Mouse (Mus musculus) Patski (cell line): Measurements from ENCODE around the gene Cldn10. TPM values are rescaled to one million over a fixed set of nuclear protein-coding genes. Genes with fewer than 3 reads are reported as not detected.

Experiments
- ATAC-seq: fragments of 100-300 bp; one replicate; pipeline ENCODE4 v1.8.0; 2021
- CTCF ChIA-PET: fragments of 350-600 bp; sonication (Branson Sonifier 250); formaldehyde crosslinking; loops from one replicate; lab custom pipeline; 2022; ENCODE audit warnings: inconsistent platforms; lab: Charles Lee
- POLR2A ChIA-PET: fragments of 350-600 bp; sonication (Branson Sonifier 250); formaldehyde crosslinking; loops from one replicate; lab custom pipeline; 2022; ENCODE audit warnings: antibody characterized with exemption, inconsistent platforms; lab: Charles Lee
- DNase-seq: peaks from one replicate; pipeline ENCODE4 v3.0.0-alpha.2; 2011; ENCODE audit warnings: low read depth, low spot score
- H3K27me3 ChIP-seq: fragments of 371-371 bp; one replicate; pipeline ENCODE4 v1.5.1; 2021
- CTCF ChIP-seq: fragments of 100-300 bp; IDR thresholded peaks from one replicate; pipeline ENCODE4 v1.5.1; 2021
- in situ Hi-C: fragments of 300-500 bp; cut with MboI; formaldehyde crosslinking; loops from 3 replicates; pipeline ENCODE4 v1.11.1; 2018; ENCODE audit warnings: low pct_unique_long_range_greater_than_20kb, mixed read lengths
- polyA plus RNA-seq: library from polyadenylated mRNA; unstranded; gene quantifications from one replicate; pipeline ENCODE4 v1.2.3, GENCODE M21; 2021

The Cldn10 gene
- polyA plus RNA-seq, 1 experiment from 2014 or later, result not detected

- in situ Hi-C loops, result no loop called here
- ChIA-PET CTCF (no interaction called here), POLR2A (no interaction called here)
- TF ChIP-seq CTCF, result no peak
- DNase-seq (no peak), ATAC-seq (no peak)
- H3K27me3 ChIP-seq, result no peaks in the 10 kb centered on the region
These were observed 49.0 kb downstream of the Cldn10 start for GRCm38 (mm10) chr14:118836754-118837153.

GRCm38 (mm10) chr14:118838556-118839120 is 50.9 kb downstream of the Cldn10 start:
- in situ Hi-C loops, result no loop called here
- POLR2A ChIA-PET, result no interaction called here
- no peaks in the 10 kb centered on the region for H3K27me3 ChIP-seq
- no peak for DNase-seq
- ATAC-seq, result no peak
- no peak for TF ChIP-seq CTCF
- CTCF ChIA-PET, result no interaction called here

GRCm38 (mm10) chr14:118839416-118839815 is 51.7 kb downstream of the Cldn10 start:
- DNase-seq (no peak), ATAC-seq (no peak)
- in situ Hi-C loops, result no loop called here
- ChIA-PET POLR2A (no interaction called here), CTCF (no interaction called here)
- no peaks in the 10 kb centered on the region for H3K27me3 ChIP-seq
- TF ChIP-seq CTCF, result no peak

- ATAC-seq, result no peak
- in situ Hi-C loops, result no loop called here
- POLR2A ChIA-PET, result no interaction called here
- no peak for DNase-seq
- CTCF ChIA-PET, result no interaction called here
- no peak for TF ChIP-seq CTCF
- no peaks in the 10 kb centered on the region for H3K27me3 ChIP-seq
These were observed 52.3 kb downstream of the Cldn10 start for GRCm38 (mm10) chr14:118840027-118840426.

GRCm38 (mm10) chr14:118842353-118842752 is 54.6 kb downstream of the Cldn10 start:
- ChIA-PET POLR2A (no interaction called here), CTCF (no interaction called here)
- DNase-seq (no peak), ATAC-seq (no peak)
- no peaks in the 10 kb centered on the region for H3K27me3 ChIP-seq
- in situ Hi-C loops, result no loop called here
- no peak for TF ChIP-seq CTCF

- DNase-seq (no peak), ATAC-seq (no peak)
- TF ChIP-seq CTCF, result no peak
- in situ Hi-C loops, result no loop called here
- H3K27me3 ChIP-seq, result no peaks in the 10 kb centered on the region
- CTCF ChIA-PET, result no interaction called here
- POLR2A ChIA-PET, result no interaction called here
These were observed 59.1 kb downstream of the Cldn10 start for GRCm38 (mm10) chr14:118846834-118847233.

GRCm38 (mm10) chr14:118848171-118848570 is 60.5 kb downstream of the Cldn10 start:
- no peaks in the 10 kb centered on the region for H3K27me3 ChIP-seq
- ATAC-seq, result no peak
- DNase-seq, result no peak
- in situ Hi-C loops, result no loop called here
- ChIA-PET POLR2A (no interaction called here), CTCF (no interaction called here)
- TF ChIP-seq CTCF, result no peak

GRCm38 (mm10) chr14:118850011-118850695 is 62.4 kb downstream of the Cldn10 start:
- ATAC-seq (no peak), DNase-seq (no peak)
- ChIA-PET POLR2A (no interaction called here), CTCF (interaction anchor here (1.0 to 1.7 kb wide), 3 partner anchors 10 to 34 kb away, joined by 3 to 4 read pairs (median 4); no protein-coding TSS in a partner anchor)
- no peak for TF ChIP-seq CTCF
- H3K27me3 ChIP-seq, result no peaks in the 10 kb centered on the region
- in situ Hi-C loops, result no loop called here

- ChIA-PET CTCF (interaction anchor here (1.0 to 2.1 kb wide), 4 partner anchors 10 to 33 kb away, joined by 3 to 5 read pairs (median 4); no protein-coding TSS in a partner anchor), POLR2A (interaction anchor here (0.6 kb wide), 1 partner anchor 14 kb away, joined by 3 read pairs; no protein-coding TSS in a partner anchor)
- no peaks in the 10 kb centered on the region for H3K27me3 ChIP-seq
- no peak for ATAC-seq
- no peak for DNase-seq
- in situ Hi-C loops, result no loop called here
- no peak for TF ChIP-seq CTCF
These were observed 63.0 kb downstream of the Cldn10 start for GRCm38 (mm10) chr14:118850696-118851035.

- CTCF ChIA-PET, result interaction anchor here (1.0 to 2.1 kb wide), 5 partner anchors 10 to 236 kb away, joined by 4 to 5 read pairs (median 4); partner anchors contain the start of gene Dzip1
- POLR2A ChIA-PET, result interaction anchor here (0.6 kb wide), 1 partner anchor 13 kb away, joined by 3 read pairs; no protein-coding TSS in a partner anchor
- no peak for TF ChIP-seq CTCF
- peak; percentile 17 for ATAC-seq
- in situ Hi-C loops, result no loop called here
- DNase-seq, result no peak
- H3K27me3 ChIP-seq, result no peaks in the 10 kb centered on the region
These were observed 63.9 kb downstream of the Cldn10 start for GRCm38 (mm10) chr14:118851496-118852107.
